In the genomic region with DNA sequence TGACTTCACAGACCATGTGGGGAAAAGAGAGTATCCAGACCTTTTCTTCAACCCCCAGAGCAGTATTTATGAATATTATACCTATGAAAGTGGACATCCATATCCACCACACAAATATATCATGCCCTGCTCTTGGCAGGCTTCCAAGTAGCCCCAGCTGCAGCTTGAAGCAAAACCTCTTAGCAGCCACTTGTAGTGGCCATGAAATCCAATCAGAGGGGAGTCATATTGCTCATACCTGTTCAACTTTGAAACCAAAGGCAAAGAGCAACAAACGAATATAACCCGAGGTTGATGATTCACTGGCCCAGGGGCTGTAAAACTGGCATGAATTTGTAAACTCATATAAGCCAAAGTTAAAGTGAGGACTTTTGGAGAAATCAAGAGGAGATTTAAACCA, we compare ENCODE assay signal across 14 mouse cellular contexts.
"Had no signal": no experiment of that assay in that cellular context is flagged by ENCODE, and none has a peak within 500 bp of the region (broad histone marks: within the 10 kb centered on the region; RNA-seq: fewer than 3 reads in every experiment).

No protein-coding gene starts in this region.

- H3K9ac ChIP-seq: limb, embryonic 13.5 days; liver, embryonic 15.5 days; midbrain, embryonic 13.5 days; stomach, embryonic 15.5 days had no signal

- H3K4me2 ChIP-seq: limb, embryonic 13.5 days; liver, embryonic 11.5 days; liver, embryonic 15.5 days; midbrain, embryonic 13.5 days; stomach, embryonic 15.5 days had no signal

- H3K9me3 ChIP-seq: limb, embryonic 13.5 days; liver, embryonic 15.5 days; midbrain, embryonic 13.5 days; stomach, embryonic 15.5 days had no signal

- DNase-seq: layer of hippocampus, adult 9-11 months; layer of hippocampus, postnatal 36 days; lung, adult 2 months; lung, postnatal 36 days; right cerebral cortex, postnatal 14 days; thymus, adult 2 months; thymus, postnatal 25 days had no signal

- H3K4me1 ChIP-seq: liver, embryonic 15.5 days; midbrain, embryonic 13.5 days; stomach, embryonic 15.5 days had no signal

- H3K36me3 ChIP-seq: limb, embryonic 13.5 days; liver, embryonic 15.5 days; midbrain, embryonic 13.5 days; stomach, embryonic 15.5 days had no signal

- H3K27ac ChIP-seq: kidney, postnatal 0 days; limb, embryonic 13.5 days; liver, embryonic 15.5 days; midbrain, embryonic 13.5 days; stomach, embryonic 15.5 days had no signal

- ATAC-seq: lung, postnatal 0 days; midbrain, embryonic 13.5 days had no signal

- H3K4me3 ChIP-seq: limb, embryonic 13.5 days; liver, embryonic 15.5 days; midbrain, embryonic 13.5 days; stomach, embryonic 15.5 days had no signal

- H3K27me3 ChIP-seq: limb, embryonic 13.5 days; liver, embryonic 15.5 days; midbrain, embryonic 13.5 days; stomach, embryonic 15.5 days had no signal
